Mouse (Mus musculus): Measurements from ENCODE around the gene Vps45. TPM values are rescaled to one million over a fixed set of nuclear protein-coding genes. Genes with fewer than 3 reads are reported as not detected.
"Not testable (repeated sequence)": the region's sequence is repeated elsewhere in the genome, so short reads cannot be mapped to it uniquely, and the experiment has no call there.

Vps45 gene
- total and polyA plus RNA-seq, 3 experiments: 20.6 to 92.0 (median 28.9) TPM

DNA sequence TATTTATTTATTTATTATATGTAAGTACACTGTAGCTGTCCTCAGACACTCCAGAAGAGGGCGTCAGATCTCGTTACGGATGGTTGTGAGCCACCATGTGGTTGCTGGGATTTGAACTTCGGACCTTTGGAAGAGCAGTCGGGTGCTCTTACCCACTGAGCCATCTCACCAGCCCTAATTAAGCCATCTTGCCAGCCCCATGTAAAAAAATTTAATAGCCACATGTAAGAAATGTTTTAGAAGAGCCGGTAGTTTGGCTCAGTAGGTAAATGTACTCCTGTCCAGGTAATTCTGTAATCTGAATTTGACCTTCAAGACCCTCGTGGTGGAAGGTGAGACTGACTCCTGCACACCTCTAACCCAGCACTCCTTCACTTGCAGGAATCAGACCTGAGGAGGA is 87.6 kb downstream of the Vps45 start:
- H3K36me3 ChIP-seq (ENCODE audit: control insufficient read depth in 1 of 2, insufficient read depth in 2 of 2, low read length in 2 of 2); H3K9ac ChIP-seq (ENCODE audit: control insufficient read depth, low read depth, low read length, poor library complexity, severe bottlenecking); H3K9me3 ChIP-seq (replicated peaks; ENCODE audit: insufficient read depth, low read length); H3K27me3 ChIP-seq (ENCODE audit: control insufficient read depth in 1 of 2, insufficient read depth in 2 of 2, low read length in 2 of 2); H3K4me3 ChIP-seq (ENCODE audit: control insufficient read depth in 1 of 2, insufficient read depth in 1 of 2, low read depth in 2 of 2, low read length in 2 of 2); H3K27ac ChIP-seq (ENCODE audit: control insufficient read depth, low read depth, low read length); H3K4me1 ChIP-seq (ENCODE audit: control insufficient read depth in 1 of 2, insufficient read depth in 2 of 2, low read length in 2 of 2); H3K79me2 ChIP-seq (ENCODE audit: control insufficient read depth, insufficient read depth, low read length, poor library complexity); DNase-seq (ENCODE audit: low read depth, low spot score): not testable (repeated sequence)
- TF ChIP-seq SMC3 (IDR thresholded peaks at IDR 0.05; ENCODE audit: low read depth, low read length): 0 out of 2 replicates have a peak, but pooled peaks have one; percentile 0
- peak; percentile 97 for TF ChIP-seq TBP (IDR thresholded peaks at IDR 0.05; ENCODE audit: low read depth, low read length)

DNA sequence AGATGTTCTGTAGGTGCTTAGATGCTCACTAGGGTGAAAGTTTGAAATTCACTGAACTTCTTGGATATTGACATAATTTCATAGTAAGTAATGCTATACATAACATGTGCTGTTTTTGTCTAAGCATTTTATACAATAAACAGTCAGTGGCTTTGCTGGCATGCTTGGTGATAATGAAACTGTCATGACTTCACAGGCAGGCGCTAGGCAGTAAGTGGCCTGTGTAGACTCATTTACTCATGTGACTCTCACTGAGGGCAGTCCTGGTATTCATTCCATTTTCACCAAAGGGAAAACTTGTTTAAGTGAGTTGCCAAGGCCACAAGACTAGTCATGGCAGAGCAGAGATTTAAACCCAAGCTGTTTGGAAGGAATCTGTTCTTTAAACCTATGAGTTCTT is 89.0 kb downstream of the Vps45 start:
- no peak overlapping the region for H3K4me3 ChIP-seq (ENCODE audit: control insufficient read depth in 1 of 2, insufficient read depth in 1 of 2, low read depth in 2 of 2, low read length in 2 of 2)
- no peak overlapping the region for H3K9ac ChIP-seq (ENCODE audit: control insufficient read depth, low read depth, low read length, poor library complexity, severe bottlenecking)
- H3K4me1 ChIP-seq (ENCODE audit: control insufficient read depth in 1 of 2, insufficient read depth in 2 of 2, low read length in 2 of 2): peaks cover 0 to 4% of the 10 kb centered on the region in 2 experiments; a peak in 2 of 4 replicates
- TF ChIP-seq ETS1 (IDR thresholded peaks at IDR 0.05; ENCODE audit: low read depth, low read length) (no peak), MAX (IDR thresholded peaks at IDR 0.05; ENCODE audit: low read length) (no peak), MEF2A (IDR thresholded peaks at IDR 0.05; ENCODE audit: extremely low read depth, insufficient replicate concordance, low read depth, low read length, poor library complexity, severe bottlenecking) (no peak), ZKSCAN1 (IDR thresholded peaks at IDR 0.05; ENCODE audit: low read depth, low read length) (no peak), EP300 (IDR thresholded peaks at IDR 0.05; ENCODE audit: low read depth in 1 of 2, low read length in 2 of 2) (no peak), RAD21 (IDR thresholded peaks at IDR 0.05; ENCODE audit: low read depth, low read length) (no peak), MYB (IDR thresholded peaks at IDR 0.05; ENCODE audit: low read depth, low read length) (no peak)
- H3K27me3 ChIP-seq (ENCODE audit: control insufficient read depth in 1 of 2, insufficient read depth in 2 of 2, low read length in 2 of 2): peaks cover 2 to 7% of the 10 kb centered on the region in 2 experiments; a peak in 1 of 4 replicates
- H3K27ac ChIP-seq (ENCODE audit: control insufficient read depth, low read depth, low read length): no peak overlapping the region
- H3K79me2 ChIP-seq (ENCODE audit: control insufficient read depth, insufficient read depth, low read length, poor library complexity): no peaks in the 10 kb centered on the region
- H3K9me3 ChIP-seq (replicated peaks; ENCODE audit: insufficient read depth, low read length): no peaks in the 10 kb centered on the region
- DNase-seq (ENCODE audit: low read depth, low spot score): no peak
- H3K36me3 ChIP-seq (ENCODE audit: control insufficient read depth in 1 of 2, insufficient read depth in 2 of 2, low read length in 2 of 2): 0 out of 4 replicates have a peak, but pooled peaks cover 0 to 4% of the 10 kb centered on the region in 2 experiments

GRCm38 (mm10) chr3:95965518-95966451 is 92.5 kb downstream of the Vps45 start:
- peaks cover 0 to 10% of the 10 kb centered on the region in 2 experiments; a peak in 2 of 4 replicates for H3K27me3 ChIP-seq (ENCODE audit: control insufficient read depth in 1 of 2, insufficient read depth in 2 of 2, low read length in 2 of 2)
- no peaks in the 10 kb centered on the region for H3K9me3 ChIP-seq (replicated peaks; ENCODE audit: insufficient read depth, low read length)
- 0 out of 4 replicates have a peak, but pooled peaks cover 0 to 4% of the 10 kb centered on the region in 2 experiments for H3K36me3 ChIP-seq (ENCODE audit: control insufficient read depth in 1 of 2, insufficient read depth in 2 of 2, low read length in 2 of 2)
- H3K9ac ChIP-seq (ENCODE audit: control insufficient read depth, low read depth, low read length, poor library complexity, severe bottlenecking): no peak overlapping the region
- H3K79me2 ChIP-seq (ENCODE audit: control insufficient read depth, insufficient read depth, low read length, poor library complexity): no peaks in the 10 kb centered on the region
- no peak overlapping the region for H3K27ac ChIP-seq (ENCODE audit: control insufficient read depth, low read depth, low read length)
- DNase-seq (ENCODE audit: low read depth, low spot score): peak; percentile 63
- H3K4me1 ChIP-seq (ENCODE audit: control insufficient read depth in 1 of 2, insufficient read depth in 2 of 2, low read length in 2 of 2): peaks cover 0 to 4% of the 10 kb centered on the region in 2 experiments; a peak in 2 of 4 replicates
- no peak overlapping the region for H3K4me3 ChIP-seq (ENCODE audit: control insufficient read depth in 1 of 2, insufficient read depth in 1 of 2, low read depth in 2 of 2, low read length in 2 of 2)
- TF ChIP-seq NELFE (IDR thresholded peaks at IDR 0.05; ENCODE audit: low read depth, low read length) (0 out of 2 replicates have a peak, but pooled peaks have one; percentile 21), TAL1 (IDR thresholded peaks at IDR 0.05; ENCODE audit: low read length) (no peak), BHLHE40 (IDR thresholded peaks at IDR 0.05; ENCODE audit: borderline replicate concordance, low read depth, low read length) (peak; percentile 59; the same call in 1 of the 2 replicates), GABPA (IDR thresholded peaks at IDR 0.05; ENCODE audit: low read depth, low read length) (0 out of 2 replicates have a peak, but pooled peaks have one; percentile 8), EP300 (IDR thresholded peaks at IDR 0.05; ENCODE audit: low read depth in 1 of 2, low read length in 2 of 2) (peak in 1 of 2 experiments; percentile 12; a peak in 1 of 4 replicates), MAFK (IDR thresholded peaks at IDR 0.05; ENCODE audit: borderline replicate concordance, low read depth, low read length) (no peak), GATA1 (IDR thresholded peaks at IDR 0.05; ENCODE audit: low read depth, low read length) (peak; percentile 22; the same call in 1 of the 2 replicates), POLR2AphosphoS2 (IDR thresholded peaks at IDR 0.05; ENCODE audit: low read length) (no peak), ETS1 (IDR thresholded peaks at IDR 0.05; ENCODE audit: low read depth, low read length) (peak; percentile 17; the same call in 1 of the 2 replicates), POLR2AphosphoS5 (IDR thresholded peaks at IDR 0.05; ENCODE audit: borderline replicate concordance, low read depth, low read length) (no peak), MYB (IDR thresholded peaks at IDR 0.05; ENCODE audit: low read depth, low read length) (no peak), ZMIZ1 (IDR thresholded peaks at IDR 0.05; ENCODE audit: low read depth, low read length) (no peak), ZNF384 (IDR thresholded peaks at IDR 0.05; ENCODE audit: low read depth, low read length) (peak; percentile 19; the same call in 1 of the 2 replicates), TBP (IDR thresholded peaks at IDR 0.05; ENCODE audit: low read depth, low read length) (no peak), CTCF (IDR thresholded peaks at IDR 0.05 in 2 of 3, conservative IDR thresholded peaks at IDR 0.05 in 1 of 3; ENCODE audit: control insufficient read depth in 1 of 3, insufficient read depth in 1 of 3, low read depth in 2 of 3, low read length in 3 of 3, poor library complexity in 1 of 3, severe bottlenecking in 1 of 3) (peak; percentile 34 to 90 (median 58); a peak in 5 of 6 replicates), MXI1 (IDR thresholded peaks at IDR 0.05; ENCODE audit: low read depth, low read length) (0 out of 2 replicates have a peak, but pooled peaks have one; percentile 46), ZC3H11A (IDR thresholded peaks at IDR 0.05; ENCODE audit: low read depth, low read length) (peak; percentile 93)
